Mouse (Mus musculus): Measurements from ENCODE around the gene Spata3. TPM values are rescaled to one million over a fixed set of nuclear protein-coding genes. Genes with fewer than 3 reads are reported as not detected.

The Spata3 gene
- polyA plus RNA-seq, 1 experiment from 2014 or later, result not detected

- H3K4me2 ChIP-seq, result peak overlapping the region; percentile 68
- H3K36me3 ChIP-seq (ENCODE audit: control insufficient read depth, insufficient read depth, low read length), result no peaks in the 10 kb centered on the region
- H3K27ac ChIP-seq (ENCODE audit: low read depth, low read length), result peak overlapping the region; percentile 40; the same call in 1 of the 2 replicates
- peak; percentile 86 for DNase-seq (ENCODE audit: low spot score)
- 9% methylated on average over 21 of the region's 21 CpGs for WGBS
- ATAC-seq (replicated peaks; ENCODE audit: low FRiP score), result peak; percentile 82
- peak overlapping the region; percentile 53 for H3K9ac ChIP-seq (ENCODE audit: low read depth, low read length)
- H3K4me1 ChIP-seq (replicated peaks; ENCODE audit: control insufficient read depth, insufficient read depth, low read length), result peaks cover 2% of the 10 kb centered on the region; the same call in 1 of the 2 replicates
- H3K27me3 ChIP-seq (replicated peaks; ENCODE audit: control insufficient read depth, insufficient read depth, low read length), result no peaks in the 10 kb centered on the region
- peak overlapping the region; percentile 37 for H3K4me3 ChIP-seq (ENCODE audit: low read depth, low read length)
- H3K9me3 ChIP-seq (ENCODE audit: control insufficient read depth, low read length), result no peaks in the 10 kb centered on the region
Observed at GRCm38 (mm10) chr1:86058856-86059769, 42.5 kb downstream of the Spata3 start.

- Histone ChIP-seq H3K4me2 (no peak overlapping the region), H3K27me3 (replicated peaks; ENCODE audit: control insufficient read depth, insufficient read depth, low read length) (no peaks in the 10 kb centered on the region), H3K36me3 (ENCODE audit: control insufficient read depth, insufficient read depth, low read length) (peaks cover 4% of the 10 kb centered on the region; the same call in 1 of the 2 replicates), H3K4me1 (replicated peaks; ENCODE audit: control insufficient read depth, insufficient read depth, low read length) (peaks cover 11% of the 10 kb centered on the region), H3K27ac (ENCODE audit: low read depth, low read length) (no peak overlapping the region), H3K4me3 (ENCODE audit: low read depth, low read length) (no peak overlapping the region), H3K9ac (ENCODE audit: low read depth, low read length) (no peak overlapping the region), H3K9me3 (ENCODE audit: control insufficient read depth, low read length) (peaks cover 3% of the 10 kb centered on the region; the same call in 1 of the 2 replicates)
- 81% methylated on average over 6 of the region's 6 CpGs for WGBS
- ATAC-seq (replicated peaks; ENCODE audit: low FRiP score) (no peak), DNase-seq (ENCODE audit: low spot score) (no peak)
Observed at GRCm38 (mm10) chr1:86062523-86062922, 45.9 kb downstream of the Spata3 start.

DNA sequence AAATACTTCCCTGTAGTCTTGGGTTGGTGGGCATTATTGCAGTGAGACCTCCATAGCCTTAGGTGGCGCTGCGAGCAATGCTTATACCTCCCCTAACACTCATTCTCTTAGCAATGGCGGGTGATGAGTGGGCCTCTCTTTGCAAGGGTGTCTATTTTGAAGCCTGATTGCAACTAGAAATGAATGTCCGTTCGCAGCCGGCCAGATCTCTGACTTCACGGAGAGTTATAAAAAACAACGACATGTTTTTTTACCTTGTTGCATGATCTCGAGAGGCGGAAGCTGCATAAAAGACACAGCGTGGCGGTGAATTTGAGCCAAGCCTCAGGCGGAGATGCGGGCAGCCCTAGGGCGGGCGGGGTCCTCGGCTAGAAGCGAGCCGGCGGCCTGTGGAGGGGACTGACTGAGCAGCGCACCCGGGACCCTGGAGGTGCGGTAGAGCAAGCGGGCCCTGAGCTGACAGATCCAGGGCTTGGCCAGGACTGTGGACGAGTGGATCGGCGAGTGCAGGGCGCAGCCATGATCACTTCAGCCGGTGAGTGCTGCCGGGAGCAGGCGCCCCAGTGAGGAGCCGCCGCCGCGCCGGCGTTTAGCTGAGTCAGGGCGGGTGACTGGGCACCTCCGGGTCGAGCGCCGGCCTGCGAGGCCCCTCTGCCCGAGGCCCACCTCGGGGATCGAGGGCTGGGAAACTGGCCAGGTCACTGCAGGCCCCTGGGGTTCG, 47.8 kb downstream of the Spata3 start, which contains the start of gene Psmd1:
Gene Psmd1 (plus strand): TSS at position 117 of the 721 bp plus-strand sequence.
- H3K9me3 ChIP-seq (ENCODE audit: control insufficient read depth, low read length), result peaks cover 3% of the 10 kb centered on the region; the same call in 1 of the 2 replicates
- H3K9ac ChIP-seq (ENCODE audit: low read depth, low read length), result peak within 1 kb of the TSS; percentile 93
- peaks cover 15% of the 10 kb centered on the region for H3K4me1 ChIP-seq (replicated peaks; ENCODE audit: control insufficient read depth, insufficient read depth, low read length)
- peak within 1 kb of the TSS; percentile 96 for H3K4me3 ChIP-seq (ENCODE audit: low read depth, low read length)
- H3K27ac ChIP-seq (ENCODE audit: low read depth, low read length), result peak within 1 kb of the TSS; percentile 68
- H3K4me2 ChIP-seq, result peak within 1 kb of the TSS; percentile 73
- under 1% methylated on average over 45 of the region's 47 CpGs for WGBS
- peak; percentile 88 for ATAC-seq (replicated peaks; ENCODE audit: low FRiP score)
- H3K36me3 ChIP-seq (ENCODE audit: control insufficient read depth, insufficient read depth, low read length), result peaks cover 4% of the 10 kb centered on the region; the same call in 1 of the 2 replicates
- peak; percentile 89 for DNase-seq (ENCODE audit: low spot score)
- H3K27me3 ChIP-seq (replicated peaks; ENCODE audit: control insufficient read depth, insufficient read depth, low read length), result no peaks in the 10 kb centered on the region

DNA sequence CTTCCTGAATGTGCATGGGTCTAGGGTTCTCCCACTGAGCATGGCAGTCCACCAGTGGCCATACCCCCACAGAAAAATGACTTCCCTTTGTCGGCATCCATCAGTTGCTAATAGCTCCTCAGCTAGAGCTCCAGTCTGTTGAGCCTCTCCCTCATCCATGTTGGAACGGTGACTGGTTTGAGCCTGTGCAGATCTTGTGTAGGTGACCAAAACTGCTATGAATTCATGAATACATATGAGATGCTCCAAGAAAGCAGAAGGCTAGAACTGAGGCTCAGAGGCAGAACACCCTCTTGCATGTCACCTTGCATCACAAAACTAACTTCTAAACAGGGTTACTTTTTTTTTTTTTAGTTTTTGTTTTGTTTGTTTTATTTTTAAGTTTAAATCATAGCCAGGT, 59.9 kb downstream of the Spata3 start:
- Histone ChIP-seq H3K4me2 (no peak overlapping the region), H3K4me1 (replicated peaks; ENCODE audit: control insufficient read depth, insufficient read depth, low read length) (no peaks in the 10 kb centered on the region), H3K9me3 (ENCODE audit: control insufficient read depth, low read length) (no peaks in the 10 kb centered on the region), H3K4me3 (ENCODE audit: low read depth, low read length) (no peak overlapping the region), H3K27me3 (replicated peaks; ENCODE audit: control insufficient read depth, insufficient read depth, low read length) (no peaks in the 10 kb centered on the region), H3K9ac (ENCODE audit: low read depth, low read length) (no peak overlapping the region), H3K36me3 (ENCODE audit: control insufficient read depth, insufficient read depth, low read length) (peaks cover 29% of the 10 kb centered on the region), H3K27ac (ENCODE audit: low read depth, low read length) (no peak overlapping the region)
- ATAC-seq (replicated peaks; ENCODE audit: low FRiP score) (no peak), DNase-seq (ENCODE audit: low spot score) (no peak)
- WGBS, result 91% methylated on average over 2 of the region's 2 CpGs

Other genes starting within 250 kb of the Spata3 start
- gene A630001G21Rik, start 238.2 kb upstream of the Spata3 start, polyA plus RNA-seq (2014; fragmentation: Nextera tagmentation; extraction: Ambion mirVana), result 3.2 and 3.5 TPM in 2 replicates
- gene Cab39, start 223.4 kb upstream of the Spata3 start, polyA plus RNA-seq (2014; fragmentation: Nextera tagmentation; extraction: Ambion mirVana), result 29.2 and 32.6 TPM in 2 replicates
- gene Itm2c, start 122.5 kb upstream of the Spata3 start, polyA plus RNA-seq (2014; fragmentation: Nextera tagmentation; extraction: Ambion mirVana), result 39.7 and 41.8 TPM in 2 replicates
- gene 4933407L21Rik, start 88.3 kb upstream of the Spata3 start, polyA plus RNA-seq (2014; fragmentation: Nextera tagmentation; extraction: Ambion mirVana), result not detected in 2 replicates
- gene Gpr55, start 55.8 kb upstream of the Spata3 start, polyA plus RNA-seq (2014; fragmentation: Nextera tagmentation; extraction: Ambion mirVana), result not detected in 2 replicates
- gene 2810459M11Rik, start 29.0 kb downstream of the Spata3 start, polyA plus RNA-seq (2014; fragmentation: Nextera tagmentation; extraction: Ambion mirVana), result 16.4 and 17.7 TPM in 2 replicates
- gene Psmd1, start 47.6 kb downstream of the Spata3 start, polyA plus RNA-seq (2014; fragmentation: Nextera tagmentation; extraction: Ambion mirVana), result 196 and 223 TPM in 2 replicates
- gene Htr2b, start 95.2 kb downstream of the Spata3 start, polyA plus RNA-seq (2014; fragmentation: Nextera tagmentation; extraction: Ambion mirVana), result 0.23 and 0.26 TPM in 2 replicates
- not detected in 2 replicates for gene Gm21972, start 116.8 kb downstream of the Spata3 start, polyA plus RNA-seq (2014; fragmentation: Nextera tagmentation; extraction: Ambion mirVana)
- gene Armc9, start 138.0 kb downstream of the Spata3 start, polyA plus RNA-seq (2014; fragmentation: Nextera tagmentation; extraction: Ambion mirVana), result 20.9 and 28.7 TPM in 2 replicates

Measured in liver, embryonic 11.5 days (tissue).